Mouse (Mus musculus) limb, embryonic 15.5 days (tissue): ENCODE results near the gene Nbas. TPM values are rescaled to one million over a fixed set of nuclear protein-coding genes. Genes with fewer than 3 reads are reported as not detected.
A peak's percentile ranks its signal among the peaks of the same experiment; 100 is the strongest.

Experiments used
- ATAC-seq: fragments of 200-750 bp; cut with Nextera tagmentation; 2 replicates; pipeline ENCODE4 v1.8.0; 2017; ENCODE audit warnings: low read depth, moderate TSS enrichment; ENCODE audit not compliant: insufficient number of reproducible peaks, low FRiP score, low TSS enrichment
- H3K27ac ChIP-seq: fragments of 300-500 bp; sonication (generic); 2 replicates; pipeline ENCODE4 v1.5.1; 2015; ENCODE audit warnings: moderate library complexity, mild to moderate bottlenecking, inconsistent platforms
- H3K27me3 ChIP-seq: fragments of 300-500 bp; sonication (generic); 2 replicates; pipeline ENCODE4 v1.6.1; 2015; ENCODE audit warnings: inconsistent platforms
- H3K36me3 ChIP-seq: fragments of 300-500 bp; sonication (generic); 2 replicates; pipeline ENCODE4 v1.6.1; 2015; ENCODE audit warnings: inconsistent platforms
- H3K4me1 ChIP-seq: fragments of 300-500 bp; sonication (generic); 2 replicates; pipeline ENCODE4 v1.6.1; 2015; ENCODE audit warnings: inconsistent platforms
- H3K4me2 ChIP-seq: fragments of 300-500 bp; sonication (generic); 2 replicates; pipeline ENCODE4 v1.6.1; 2015; ENCODE audit warnings: mild to moderate bottlenecking, inconsistent platforms
- H3K4me3 ChIP-seq: fragments of 300-500 bp; sonication (generic); 2 replicates; pipeline ENCODE4 v1.5.1; 2015; ENCODE audit warnings: mild to moderate bottlenecking, inconsistent platforms
- H3K9ac ChIP-seq: fragments of 300-500 bp; sonication (generic); 2 replicates; pipeline ENCODE4 v1.6.1; 2015; ENCODE audit warnings: inconsistent platforms
- H3K9me3 ChIP-seq: fragments of 300-500 bp; sonication (generic); 2 replicates; pipeline ENCODE4 v1.6.1; 2016; ENCODE audit warnings: inconsistent platforms
- WGBS: fragments of 180-500 bp; shearing (Covaris S2); methylation state at CpG from one replicate; pipeline ENCODE4 v1.1.7; 2015; 5-methylcytosine and 5-hydroxymethylcytosine counted together
- polyA plus RNA-seq: library from polyadenylated mRNA; unstranded; fragments of >200 nt; fragmentation: Nextera tagmentation; extraction: Ambion mirVana; gene quantifications from 2 replicates; pipeline ENCODE4 v1.2.1, GENCODE M21; 2015

Nbas gene
- polyA plus RNA-seq, 1 experiment from 2014 or later: 14.0 TPM

DNA sequence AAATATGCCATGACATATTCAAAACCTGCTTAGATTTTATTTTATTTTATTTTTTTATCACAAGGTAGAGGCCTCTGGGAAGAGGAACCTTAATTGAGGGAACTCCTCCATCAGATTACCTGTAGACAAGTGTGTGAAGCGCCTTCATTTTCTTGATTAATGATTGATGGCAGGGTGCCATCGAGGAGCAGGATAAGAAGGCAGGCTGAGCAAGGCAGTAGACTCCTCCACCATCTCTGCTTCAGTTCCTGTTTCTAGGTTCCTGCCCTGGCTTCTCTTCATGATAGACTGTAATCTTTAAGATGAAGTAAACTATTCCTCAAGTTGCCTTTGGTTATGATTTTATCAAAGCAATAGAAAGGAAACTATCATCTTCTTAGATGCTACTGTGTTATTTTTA lies 295.4 kb downstream of the Nbas start:
- Histone ChIP-seq H3K4me1 (no peaks in the 10 kb centered on the region), H3K4me2 (no peak overlapping the region), H3K36me3 (0 out of 2 replicates have a peak, but pooled peaks cover 6% of the 10 kb centered on the region), H3K4me3 (no peak overlapping the region), H3K27me3 (no peaks in the 10 kb centered on the region), H3K9ac (no peak overlapping the region), H3K9me3 (no peaks in the 10 kb centered on the region), H3K27ac (no peak overlapping the region)
- no peak for ATAC-seq
- 71% methylated on average over 2 of the region's 2 CpGs for WGBS

DNA sequence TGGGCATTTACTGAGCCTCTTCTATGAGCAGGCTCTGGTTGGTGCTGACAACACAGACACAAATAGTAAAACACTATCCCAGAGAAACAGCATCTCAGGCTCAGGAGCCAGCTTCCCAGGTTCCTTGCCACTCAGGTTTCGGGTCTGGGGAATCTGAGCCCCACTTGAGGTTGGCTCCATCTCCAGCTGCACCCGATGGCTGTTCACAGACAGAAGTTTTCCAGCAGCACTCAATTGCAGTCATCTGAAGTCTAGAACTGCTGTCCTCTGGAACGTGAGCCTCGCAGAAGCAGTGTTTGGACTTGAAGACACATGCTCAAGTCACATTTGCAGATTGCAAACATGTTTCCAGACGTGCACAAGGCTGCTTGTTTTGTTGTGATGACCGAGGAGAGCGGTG lies 297.5 kb downstream of the Nbas start:
- Histone ChIP-seq H3K4me3 (no peak overlapping the region), H3K36me3 (no peaks in the 10 kb centered on the region), H3K4me2 (no peak overlapping the region), H3K27me3 (no peaks in the 10 kb centered on the region), H3K9me3 (no peaks in the 10 kb centered on the region), H3K27ac (no peak overlapping the region), H3K4me1 (no peaks in the 10 kb centered on the region), H3K9ac (no peak overlapping the region)
- ATAC-seq: no peak
- 72% methylated on average over 7 of the region's 7 CpGs for WGBS

DNA sequence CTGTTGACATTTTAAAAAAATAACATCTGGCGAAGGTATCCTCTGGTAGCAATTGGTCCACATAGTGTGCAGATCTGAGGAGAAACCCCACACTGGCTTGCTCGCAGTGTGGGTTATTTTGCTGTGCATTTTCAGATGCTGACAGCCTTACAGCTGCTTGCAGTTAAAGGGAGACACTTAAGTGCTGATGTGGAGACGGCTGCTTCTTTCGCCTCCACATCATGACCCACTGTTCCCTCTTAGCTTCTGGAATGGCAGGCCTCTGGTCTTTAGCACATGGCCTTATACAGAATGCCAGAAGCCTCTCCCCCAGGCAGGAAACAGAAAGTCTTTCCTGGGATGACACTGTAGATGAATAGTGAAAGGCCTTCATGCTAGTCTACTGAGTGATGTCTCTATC lies 306.2 kb downstream of the Nbas start:
- no peak overlapping the region for H3K27ac ChIP-seq

DNA sequence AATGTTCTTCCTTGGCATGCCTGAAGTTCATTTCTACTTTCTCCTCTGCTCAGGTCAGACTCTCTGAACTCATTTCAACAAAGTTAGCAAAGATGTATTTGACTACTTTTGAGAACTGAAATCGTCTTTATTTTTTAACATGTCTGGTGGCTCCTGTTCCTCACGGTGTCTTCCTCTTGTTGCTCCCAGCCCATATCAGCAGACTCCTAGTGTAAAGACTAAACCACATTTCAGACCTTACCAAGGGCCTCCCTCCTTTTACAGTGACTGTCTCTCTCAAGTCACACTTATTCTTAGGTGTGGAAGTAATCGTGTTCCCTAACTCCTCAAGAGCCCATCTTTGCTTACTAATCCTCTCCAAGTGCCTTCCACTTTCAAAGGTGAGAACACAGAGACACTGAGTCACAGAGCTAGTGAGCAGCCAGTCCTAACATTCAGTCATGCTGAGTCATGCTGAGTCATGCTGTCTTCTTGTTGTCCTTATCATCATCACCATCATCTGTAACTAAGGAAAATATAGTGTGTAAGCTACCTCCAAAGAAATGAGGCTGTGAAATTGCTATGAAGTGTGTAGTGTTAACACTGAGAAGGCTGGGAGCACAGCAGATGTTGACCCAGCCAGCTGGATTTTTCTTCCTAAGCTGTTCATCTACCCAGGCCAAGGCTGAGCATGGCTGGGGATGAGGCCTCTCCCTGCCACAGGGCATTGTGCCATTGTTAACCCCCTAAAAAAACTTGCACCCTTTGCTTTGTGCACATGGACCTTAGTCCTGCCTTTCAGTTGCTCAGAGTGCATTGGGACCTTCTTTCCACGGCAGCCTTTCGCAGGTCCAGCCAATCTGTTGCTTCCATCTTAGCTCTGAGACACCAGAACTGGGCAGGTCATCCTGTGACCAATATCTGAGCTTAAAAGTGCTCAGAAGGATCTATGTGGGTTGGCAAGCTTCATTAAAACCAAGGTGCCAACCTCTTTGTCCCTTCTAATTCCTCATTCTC lies 307.0 kb downstream of the Nbas start:
- Histone ChIP-seq H3K4me1 (no peaks in the 10 kb centered on the region), H3K9ac (no peak overlapping the region), H3K4me2 (no peak overlapping the region)

More for the DNA sequence above, 306.2 kb downstream of the Nbas start:
- no peak overlapping the region for H3K9ac ChIP-seq
- no peaks in the 10 kb centered on the region for H3K27me3 ChIP-seq
- no peaks in the 10 kb centered on the region for H3K4me1 ChIP-seq
- ATAC-seq: no peak
- WGBS: 54% methylated on average over 4 of the region's 4 CpGs
- H3K36me3 ChIP-seq: no peaks in the 10 kb centered on the region
- no peak overlapping the region for H3K4me2 ChIP-seq
- H3K9me3 ChIP-seq: no peaks in the 10 kb centered on the region
- no peak overlapping the region for H3K4me3 ChIP-seq

DNA sequence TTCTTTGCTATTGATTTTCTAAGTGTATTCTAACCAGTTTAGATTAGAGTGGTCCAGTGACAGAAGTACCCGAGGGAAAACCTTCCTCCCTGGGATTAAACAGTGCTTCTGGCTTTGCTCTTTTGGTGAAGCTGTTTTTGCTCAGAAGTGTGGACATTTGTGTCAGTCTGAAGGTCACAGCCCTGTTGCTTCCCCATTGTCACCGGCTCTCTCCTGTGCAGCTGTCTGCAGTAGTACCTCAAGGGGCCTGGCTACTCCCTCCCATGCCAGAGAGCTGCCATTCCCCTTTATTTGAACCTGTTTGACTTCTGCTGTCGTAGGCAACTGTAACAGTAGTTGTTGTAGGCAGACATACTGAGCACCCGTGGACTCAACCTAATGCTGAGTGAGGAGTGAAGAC lies 307.8 kb downstream of the Nbas start:
- no peak overlapping the region for H3K9ac ChIP-seq
- no peaks in the 10 kb centered on the region for H3K9me3 ChIP-seq
- H3K4me3 ChIP-seq: no peak overlapping the region
- H3K36me3 ChIP-seq: 0 out of 2 replicates have a peak, but pooled peaks cover 3% of the 10 kb centered on the region
- no peaks in the 10 kb centered on the region for H3K4me1 ChIP-seq
- H3K27me3 ChIP-seq: no peaks in the 10 kb centered on the region
- 79% methylated on average over 4 of the region's 4 CpGs for WGBS
- no peak for ATAC-seq
- H3K4me2 ChIP-seq: no peak overlapping the region
- no peak overlapping the region for H3K27ac ChIP-seq

More for the DNA sequence above, 307.0 kb downstream of the Nbas start:
- WGBS: 87% methylated on average over 5 of the region's 5 CpGs
- H3K4me3 ChIP-seq: no peak overlapping the region
- ATAC-seq: no peak
- no peaks in the 10 kb centered on the region for H3K27me3 ChIP-seq
- H3K27ac ChIP-seq: no peak overlapping the region
- H3K36me3 ChIP-seq: 0 out of 2 replicates have a peak, but pooled peaks cover under 1% of the 10 kb centered on the region
- no peaks in the 10 kb centered on the region for H3K9me3 ChIP-seq

DNA sequence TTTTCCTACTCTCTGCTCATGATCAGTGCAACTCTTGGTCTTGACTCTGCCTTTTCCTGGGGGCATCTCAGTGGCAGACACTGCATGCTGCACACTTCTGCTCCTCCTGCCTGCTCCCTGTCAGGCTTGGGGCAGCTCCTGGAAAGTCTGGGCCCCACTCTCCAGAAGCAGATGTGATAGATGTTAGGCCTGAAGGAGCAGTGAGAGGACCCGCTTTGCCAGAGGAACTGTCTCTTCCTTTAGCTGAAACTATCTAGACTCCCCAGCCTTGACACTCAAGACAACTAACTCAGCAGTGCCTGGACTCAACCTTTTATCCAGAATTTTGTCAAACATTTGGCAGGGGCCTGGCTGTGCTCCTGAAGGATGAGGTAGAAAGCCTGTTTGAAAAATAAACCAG lies 311.9 kb downstream of the Nbas start:
- 90% methylated on average over 1 of the region's 1 CpGs for WGBS
- no peaks in the 10 kb centered on the region for H3K4me1 ChIP-seq
- ATAC-seq: no peak
- no peak overlapping the region for H3K27ac ChIP-seq
- no peak overlapping the region for H3K4me3 ChIP-seq
- H3K4me2 ChIP-seq: no peak overlapping the region
- H3K9ac ChIP-seq: no peak overlapping the region
- H3K36me3 ChIP-seq: peaks cover 17% of the 10 kb centered on the region
- no peaks in the 10 kb centered on the region for H3K9me3 ChIP-seq
- no peaks in the 10 kb centered on the region for H3K27me3 ChIP-seq

DNA sequence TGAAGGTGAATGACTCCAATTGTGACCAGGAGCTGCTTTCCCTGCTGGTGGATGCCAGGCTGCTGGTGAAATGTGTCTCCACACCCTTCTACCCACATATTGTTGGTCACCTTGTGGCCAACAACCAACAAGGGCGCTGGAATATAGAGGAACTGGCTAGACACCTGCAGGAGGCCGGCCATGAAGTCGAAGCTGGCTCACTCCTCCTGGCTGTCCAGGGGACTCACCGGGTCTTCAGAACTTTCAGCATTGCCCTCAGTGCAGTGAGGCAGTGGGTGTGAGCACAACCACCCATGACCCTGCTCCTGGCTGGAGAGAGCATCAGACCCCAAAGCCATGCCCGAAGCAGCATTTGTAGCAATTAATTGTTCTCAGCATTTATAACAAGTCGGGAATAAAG lies 314.5 kb downstream of the Nbas start:
- no peak overlapping the region for H3K9ac ChIP-seq
- H3K9me3 ChIP-seq: no peaks in the 10 kb centered on the region
- no peak for ATAC-seq
- H3K27ac ChIP-seq: no peak overlapping the region
- no peaks in the 10 kb centered on the region for H3K27me3 ChIP-seq
- no peak overlapping the region for H3K4me2 ChIP-seq
- peaks cover 17% of the 10 kb centered on the region for H3K36me3 ChIP-seq
- 93% methylated on average over 6 of the region's 6 CpGs for WGBS
- H3K4me3 ChIP-seq: no peak overlapping the region
- H3K4me1 ChIP-seq: no peaks in the 10 kb centered on the region

DNA sequence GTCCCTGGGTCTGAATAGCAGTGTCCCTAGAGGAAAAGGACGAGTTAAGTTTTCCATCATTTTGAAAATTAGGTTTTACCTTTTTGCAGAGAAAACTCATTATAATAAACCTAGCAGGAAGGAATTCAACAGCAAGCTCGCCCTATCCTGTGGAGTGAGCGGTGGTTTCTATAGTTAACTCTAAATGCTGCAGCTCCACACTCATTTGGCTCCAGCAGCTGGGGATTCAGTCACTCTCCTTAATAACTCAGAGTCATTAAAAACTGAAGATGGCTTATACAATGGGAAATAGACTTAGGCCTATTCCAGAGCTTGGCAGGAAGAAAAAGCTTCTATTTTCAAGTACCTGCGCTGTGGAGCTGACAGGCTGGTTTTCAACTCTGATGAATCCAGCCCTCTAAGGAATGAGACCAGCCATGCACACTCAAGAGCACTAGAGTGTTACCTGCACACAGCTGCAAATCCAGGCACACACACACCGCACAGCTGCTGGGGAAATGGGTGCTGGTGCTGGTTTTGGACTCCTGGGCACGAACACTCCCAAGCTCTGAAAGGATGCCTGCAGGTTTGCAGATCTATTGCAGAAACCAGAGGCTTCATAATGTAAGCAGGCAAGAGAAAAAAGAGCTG lies 316.7 kb downstream of the Nbas start:
- Histone ChIP-seq H3K4me1 (no peaks in the 10 kb centered on the region), H3K4me2 (no peak overlapping the region), H3K9me3 (no peaks in the 10 kb centered on the region), H3K4me3 (no peak overlapping the region), H3K27me3 (no peaks in the 10 kb centered on the region), H3K27ac (no peak overlapping the region), H3K36me3 (peaks cover 17% of the 10 kb centered on the region), H3K9ac (no peak overlapping the region)
- WGBS: 73% methylated on average over 6 of the region's 6 CpGs
- no peak for ATAC-seq

DNA sequence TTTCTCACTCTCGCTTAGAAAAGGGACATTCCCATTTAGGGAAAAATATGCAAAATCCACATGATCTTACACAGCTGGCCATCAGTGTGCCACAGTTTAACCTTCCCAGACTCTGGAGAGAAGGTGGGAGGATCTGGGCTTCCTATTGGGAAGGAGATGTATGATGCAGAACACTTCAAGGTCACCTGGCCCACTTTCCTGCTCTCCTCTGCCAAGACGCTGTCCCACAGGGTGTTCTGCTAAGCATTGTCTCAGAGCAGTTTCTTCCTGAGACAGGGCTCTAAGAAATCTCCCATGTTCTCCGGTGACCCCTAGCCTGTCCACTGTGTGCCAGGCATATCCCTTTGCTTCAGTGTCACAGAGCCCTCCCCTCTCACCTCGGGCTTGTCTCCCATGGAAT lies 318.7 kb downstream of the Nbas start:
- Histone ChIP-seq H3K4me3 (no peak overlapping the region), H3K27me3 (no peaks in the 10 kb centered on the region), H3K4me1 (no peaks in the 10 kb centered on the region), H3K9ac (no peak overlapping the region), H3K4me2 (no peak overlapping the region), H3K36me3 (peaks cover 14% of the 10 kb centered on the region), H3K9me3 (no peaks in the 10 kb centered on the region), H3K27ac (no peak overlapping the region)
- WGBS: 86% methylated on average over 4 of the region's 4 CpGs
- no peak for ATAC-seq

DNA sequence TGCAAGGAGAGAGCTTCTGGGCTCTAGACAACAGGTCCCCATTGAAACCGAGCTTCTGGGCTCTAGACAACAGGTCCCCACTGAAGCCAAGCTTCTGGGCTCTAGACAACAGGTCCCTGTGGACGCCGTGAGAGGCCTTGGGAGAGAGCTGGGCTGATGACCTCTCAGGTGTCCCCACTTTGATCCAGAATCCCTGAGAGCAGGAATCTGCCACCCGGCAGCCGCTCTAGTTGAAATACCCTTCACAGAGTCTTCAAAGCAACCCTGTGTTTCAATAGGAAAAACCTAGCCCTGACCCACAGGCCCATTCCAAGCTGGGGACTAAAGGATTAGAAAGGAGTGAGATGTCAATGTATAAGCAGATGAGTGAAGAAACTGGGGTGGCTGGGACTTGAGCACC lies 320.1 kb downstream of the Nbas start:
- H3K4me2 ChIP-seq: no peak overlapping the region
- no peaks in the 10 kb centered on the region for H3K9me3 ChIP-seq
- no peak overlapping the region for H3K9ac ChIP-seq
- H3K27me3 ChIP-seq: no peaks in the 10 kb centered on the region
- 86% methylated on average over 5 of the region's 5 CpGs for WGBS
- H3K4me3 ChIP-seq: no peak overlapping the region
- H3K4me1 ChIP-seq: no peaks in the 10 kb centered on the region
- H3K36me3 ChIP-seq: peaks cover 4% of the 10 kb centered on the region
- ATAC-seq: no peak
- no peak overlapping the region for H3K27ac ChIP-seq

DNA sequence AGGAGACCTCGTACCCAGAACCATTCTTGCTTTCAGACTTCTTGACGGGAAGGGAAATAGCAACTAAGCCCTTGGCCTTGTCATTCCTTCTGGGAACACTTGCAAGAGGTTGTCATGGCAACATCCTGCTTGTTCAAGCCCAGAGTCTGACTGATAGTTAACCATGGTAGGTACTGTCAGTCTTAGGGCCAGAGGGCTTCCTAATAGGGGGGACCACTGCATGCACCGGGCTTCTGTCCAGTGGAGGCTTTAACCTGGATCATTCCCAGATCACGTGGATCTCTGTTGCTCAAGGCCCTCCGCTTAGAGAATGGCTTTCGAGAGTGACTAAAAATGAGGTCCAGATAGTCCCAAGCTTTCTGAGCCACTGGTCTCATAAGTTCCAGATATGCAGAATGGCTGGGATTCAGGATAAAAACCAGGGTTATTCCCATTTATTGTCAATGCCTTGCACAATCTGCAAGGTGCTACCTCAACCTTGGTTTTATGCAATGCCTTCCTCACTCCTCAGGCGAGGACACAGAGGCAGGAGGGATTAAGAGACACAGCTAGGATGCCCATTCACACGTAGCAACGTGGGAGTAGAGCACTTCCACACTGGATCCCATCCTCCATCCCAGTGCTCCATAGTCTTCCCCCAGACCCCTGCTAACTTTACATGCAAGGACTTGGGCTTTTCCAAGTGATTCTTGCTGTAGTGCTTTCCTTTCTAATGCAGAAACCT lies 326.0 kb downstream of the Nbas start:
- H3K4me3 ChIP-seq: no peak overlapping the region
- WGBS: 66% methylated on average over 9 of the region's 9 CpGs
- no peaks in the 10 kb centered on the region for H3K9me3 ChIP-seq
- H3K36me3 ChIP-seq: no peaks in the 10 kb centered on the region
- no peak overlapping the region for H3K27ac ChIP-seq
- no peak overlapping the region for H3K4me2 ChIP-seq
- no peak overlapping the region for H3K9ac ChIP-seq
- peaks cover 10% of the 10 kb centered on the region for H3K4me1 ChIP-seq
- H3K27me3 ChIP-seq: no peaks in the 10 kb centered on the region
- ATAC-seq: 0 out of 2 replicates have a peak, but pooled peaks have one; percentile 35

DNA sequence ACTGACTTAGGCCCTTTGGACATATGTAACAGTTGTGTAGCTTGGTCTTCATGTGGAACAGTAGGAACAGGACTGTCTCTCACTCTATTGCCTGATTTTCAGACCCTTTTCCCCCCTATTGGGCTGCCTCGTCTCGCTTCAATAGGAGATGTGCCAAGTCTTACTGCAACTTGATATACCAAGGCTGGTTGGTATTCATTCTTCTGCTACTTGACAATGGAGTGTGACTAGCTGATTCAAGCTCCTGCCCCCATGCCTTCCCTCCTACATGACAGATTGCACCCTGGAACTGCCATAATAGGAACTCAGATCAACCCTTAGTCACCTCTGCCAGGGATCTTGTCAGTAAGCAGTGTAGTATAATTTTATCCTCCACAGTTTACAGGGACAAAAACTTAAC lies 328.1 kb downstream of the Nbas start:
- peaks cover 10% of the 10 kb centered on the region for H3K4me1 ChIP-seq
- H3K4me3 ChIP-seq: no peak overlapping the region
- H3K9ac ChIP-seq: no peak overlapping the region
- no peak overlapping the region for H3K4me2 ChIP-seq
- no peak for ATAC-seq
- no peaks in the 10 kb centered on the region for H3K27me3 ChIP-seq
- no peaks in the 10 kb centered on the region for H3K9me3 ChIP-seq
- H3K27ac ChIP-seq: no peak overlapping the region
- 66% methylated on average over 2 of the region's 2 CpGs for WGBS
- H3K36me3 ChIP-seq: no peaks in the 10 kb centered on the region
